Mouse (Mus musculus) neutrophil, adult 5-6 weeks (primary cell): Measurements from ENCODE around the gene Syap1. TPM values are rescaled to one million over a fixed set of nuclear protein-coding genes. Genes with fewer than 3 reads are reported as not detected.
"Not testable (repeated sequence)": the region's sequence is repeated elsewhere in the genome, so short reads cannot be mapped to it uniquely, and the experiment has no call there.

Source experiments
- ATAC-seq: fragments of 151-379, 151-347 bp; 2 replicates; pipeline ENCODE4 v1.8.0; 2017; ENCODE audit warnings: mild to moderate bottlenecking, moderate TSS enrichment; ENCODE audit not compliant: insufficient number of reproducible peaks, poor library complexity, low FRiP score, severe bottlenecking; ENCODE audit errors: extremely low read depth
- total RNA-seq: library from RNA; stranded (forward); fragments of 200-1000 nt; gene quantifications from 2 replicates; pipeline ENCODE4 v1.2.3, GENCODE M21; 2017

Syap1 gene
- total RNA-seq, result 66.9 and 75.7 TPM in 2 replicates

GRCm38 (mm10) chrX:162887931-162888511, at the start of gene Syap1:
Gene Syap1 (minus strand): TSS chrX:162888447.
- peak; percentile 97 for ATAC-seq

- no peak for ATAC-seq
Measured at GRCm38 (mm10) chrX:162931467-162931866, 43.2 kb upstream of the Syap1 start.

- no peak for ATAC-seq
Measured at GRCm38 (mm10) chrX:162921487-162922125, 33.4 kb upstream of the Syap1 start.

- ATAC-seq, result peak; percentile 75
Measured at GRCm38 (mm10) chrX:162915697-162916096, 27.4 kb upstream of the Syap1 start.

- no peak for ATAC-seq
Measured at GRCm38 (mm10) chrX:162913651-162914050, 25.4 kb upstream of the Syap1 start.

- no peak for ATAC-seq
Measured at GRCm38 (mm10) chrX:162907554-162907953, 19.3 kb upstream of the Syap1 start.

GRCm38 (mm10) chrX:162902040-162902734, 13.9 kb upstream of the Syap1 start:
- peak; percentile 94 for ATAC-seq

- peak; percentile 51 for ATAC-seq
Measured at GRCm38 (mm10) chrX:162901371-162902039, 13.3 kb upstream of the Syap1 start.

GRCm38 (mm10) chrX:162900938-162901337, 12.7 kb upstream of the Syap1 start, which contains the start of gene Ctps2:
Gene Ctps2 (plus strand): TSS chrX:162901238.
- ATAC-seq, result no peak

- ATAC-seq, result not testable (repeated sequence)
Measured at GRCm38 (mm10) chrX:162888575-162889223, 452 bp upstream of the Syap1 start.

- no peak for ATAC-seq
Measured at GRCm38 (mm10) chrX:162878236-162878635, 10.0 kb downstream of the Syap1 start.

- no peak for ATAC-seq
Measured at GRCm38 (mm10) chrX:162873761-162874160, 14.5 kb downstream of the Syap1 start.

- ATAC-seq, result 0 out of 2 replicates have a peak, but pooled peaks have one; percentile 39
Measured at GRCm38 (mm10) chrX:162871734-162872517, 16.3 kb downstream of the Syap1 start.

- ATAC-seq, result no peak
Measured at GRCm38 (mm10) chrX:162868294-162868965, 19.8 kb downstream of the Syap1 start.

- no peak for ATAC-seq
Measured at GRCm38 (mm10) chrX:162848682-162849081, 39.6 kb downstream of the Syap1 start.

- ATAC-seq, result no peak
Measured at GRCm38 (mm10) chrX:162845531-162845930, 42.7 kb downstream of the Syap1 start.

GRCm38 (mm10) chrX:162844447-162845100, 43.7 kb downstream of the Syap1 start:
- ATAC-seq, result no peak
